Mouse (Mus musculus): ENCODE measurements around the gene Hephl1. TPM values are rescaled to one million over a fixed set of nuclear protein-coding genes. Genes with fewer than 3 reads are reported as not detected.
A peak's percentile ranks its signal among the peaks of the same experiment; 100 is the strongest.
"Not testable (repeated sequence)": the region's sequence is repeated elsewhere in the genome, so short reads cannot be mapped to it uniquely, and the experiment has no call there.

Gene Hephl1
- polyA plus RNA-seq, 1 experiment from 2014 or later: not detected

DNA sequence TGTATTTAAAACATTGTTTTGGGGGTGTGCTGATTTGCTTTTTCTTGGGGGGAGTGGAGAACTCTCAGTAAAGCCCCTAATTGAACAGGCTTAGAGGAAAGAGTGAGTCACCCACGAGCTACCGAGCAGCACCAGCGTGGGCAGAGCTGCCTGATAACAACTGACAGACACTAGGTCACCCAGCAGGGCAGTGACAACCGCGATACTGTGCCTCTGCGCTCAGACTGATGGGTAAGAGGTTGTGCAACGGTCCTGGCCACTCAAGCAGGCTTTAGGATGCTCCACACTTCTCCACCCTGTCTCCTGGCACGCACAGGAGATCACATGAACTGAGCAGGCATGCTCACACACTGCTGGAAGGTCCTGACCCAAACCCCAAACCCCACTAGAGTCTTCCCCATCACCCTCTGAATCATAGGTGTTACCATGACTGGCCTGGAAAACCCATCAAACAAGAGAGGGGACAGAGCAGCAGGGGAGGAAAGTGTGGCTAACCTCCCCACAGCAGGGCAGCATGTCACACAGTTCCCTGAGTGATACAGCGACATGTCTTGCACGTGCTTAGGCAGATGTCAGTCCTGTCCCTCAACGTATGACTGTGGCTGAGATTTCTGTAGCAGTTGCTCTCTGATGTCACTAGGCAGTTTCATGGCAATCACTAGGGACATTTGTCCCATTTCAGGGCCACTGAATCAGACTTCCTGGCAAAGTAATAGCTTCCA lies 8.2 kb downstream of the Hephl1 start:
- Histone ChIP-seq H3K9ac (ENCODE audit: low read length) (no peak overlapping the region), H3K4me2 (replicated peaks; ENCODE audit: low read depth) (no peak overlapping the region), H3K4me1 (replicated peaks; ENCODE audit: control insufficient read depth, insufficient read depth) (no peaks in the 10 kb centered on the region), H3K36me3 (ENCODE audit: control insufficient read depth, insufficient read depth, low read length) (no peaks in the 10 kb centered on the region), H3K4me3 (ENCODE audit: low read depth, low read length) (no peak overlapping the region), H3K27me3 (ENCODE audit: control insufficient read depth, insufficient read depth, low read length) (no peaks in the 10 kb centered on the region), H3K9me3 (ENCODE audit: control insufficient read depth, low read length) (no peaks in the 10 kb centered on the region), H3K27ac (replicated peaks) (no peak overlapping the region)
- TF ChIP-seq EP300 (optimal IDR thresholded peaks at IDR 0.05) (no peak), CTCF (IDR thresholded peaks at IDR 0.05; ENCODE audit: low read depth) (no peak)
- no peak for ATAC-seq (ENCODE audit: low FRiP score, low TSS enrichment)
- WGBS: 46% methylated on average over 11 of the region's 11 CpGs
- DNase-seq (ENCODE audit: low spot score): no peak

DNA sequence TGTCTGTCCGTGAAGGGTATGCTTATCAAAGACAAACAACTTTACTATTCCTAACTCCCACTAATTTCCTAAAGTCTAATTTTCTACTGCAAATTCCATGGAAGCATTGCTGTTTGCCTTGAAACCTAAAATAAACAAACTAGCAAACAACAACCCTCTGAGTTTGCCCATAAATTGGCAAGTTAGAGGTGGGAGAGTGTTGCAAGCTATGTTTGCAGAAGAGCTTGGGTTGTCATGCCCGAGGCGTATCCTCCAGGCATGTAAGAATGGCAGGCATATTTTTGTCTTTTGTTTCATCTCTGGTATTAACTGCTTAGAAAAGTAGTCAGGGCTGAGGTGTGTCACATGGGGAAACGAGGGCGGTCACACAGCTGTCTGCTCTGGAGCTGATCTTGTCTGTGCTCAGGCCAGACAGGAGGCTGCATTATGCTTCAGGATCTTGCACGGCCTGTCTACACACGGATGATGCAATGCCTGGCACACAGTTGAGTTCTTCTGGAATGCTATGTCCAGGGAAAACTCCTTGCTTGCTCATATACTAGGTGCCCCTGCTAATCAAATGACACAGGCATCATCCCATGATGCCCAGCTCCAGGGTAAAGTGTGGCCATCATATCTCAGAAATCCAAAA lies 10.3 kb downstream of the Hephl1 start:
- no peak overlapping the region for H3K27ac ChIP-seq (replicated peaks)
- no peak for DNase-seq (ENCODE audit: low spot score)
- ATAC-seq (ENCODE audit: low FRiP score, low TSS enrichment): no peak
- H3K27me3 ChIP-seq (ENCODE audit: control insufficient read depth, insufficient read depth, low read length): no peaks in the 10 kb centered on the region
- no peak overlapping the region for H3K9ac ChIP-seq (ENCODE audit: low read length)
- H3K4me3 ChIP-seq (ENCODE audit: low read depth, low read length): no peak overlapping the region
- H3K4me1 ChIP-seq (replicated peaks; ENCODE audit: control insufficient read depth, insufficient read depth): no peaks in the 10 kb centered on the region
- no peak overlapping the region for H3K4me2 ChIP-seq (replicated peaks; ENCODE audit: low read depth)
- H3K9me3 ChIP-seq (ENCODE audit: control insufficient read depth, low read length): no peaks in the 10 kb centered on the region
- no peaks in the 10 kb centered on the region for H3K36me3 ChIP-seq (ENCODE audit: control insufficient read depth, insufficient read depth, low read length)
- 56% methylated on average over 7 of the region's 7 CpGs for WGBS
- no peak for TF ChIP-seq CTCF (IDR thresholded peaks at IDR 0.05; ENCODE audit: low read depth)
- TF ChIP-seq EP300 (optimal IDR thresholded peaks at IDR 0.05): no peak

DNA sequence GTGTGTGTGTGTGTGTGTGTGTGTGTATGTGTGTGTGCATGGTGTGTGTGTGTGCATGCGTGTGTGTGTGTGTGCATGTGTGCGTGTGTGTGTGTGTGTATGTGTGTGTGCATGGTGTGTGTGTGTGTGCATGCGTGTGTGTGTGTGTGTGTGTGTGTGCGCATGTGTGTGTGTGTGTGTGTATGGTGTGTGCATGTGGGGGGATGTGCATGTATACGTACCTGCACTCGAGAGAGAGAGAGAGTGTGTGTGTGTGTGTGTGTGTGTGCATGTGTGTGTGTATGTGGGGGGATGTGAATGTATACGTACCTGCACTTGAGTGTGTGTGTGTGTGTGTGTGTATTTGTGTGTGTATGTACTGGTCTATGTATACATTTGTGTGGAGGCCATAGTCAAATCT lies 13.5 kb downstream of the Hephl1 start:
- not testable (repeated sequence) for H3K4me1 ChIP-seq (replicated peaks; ENCODE audit: control insufficient read depth, insufficient read depth); H3K27ac ChIP-seq (replicated peaks); ATAC-seq (ENCODE audit: low FRiP score, low TSS enrichment); H3K4me2 ChIP-seq (replicated peaks; ENCODE audit: low read depth); H3K27me3 ChIP-seq (ENCODE audit: control insufficient read depth, insufficient read depth, low read length); H3K36me3 ChIP-seq (ENCODE audit: control insufficient read depth, insufficient read depth, low read length); H3K4me3 ChIP-seq (ENCODE audit: low read depth, low read length); DNase-seq (ENCODE audit: low spot score); H3K9ac ChIP-seq (ENCODE audit: low read length); H3K9me3 ChIP-seq (ENCODE audit: control insufficient read depth, low read length)
- WGBS: 88% methylated on average over 7 of the region's 7 CpGs

DNA sequence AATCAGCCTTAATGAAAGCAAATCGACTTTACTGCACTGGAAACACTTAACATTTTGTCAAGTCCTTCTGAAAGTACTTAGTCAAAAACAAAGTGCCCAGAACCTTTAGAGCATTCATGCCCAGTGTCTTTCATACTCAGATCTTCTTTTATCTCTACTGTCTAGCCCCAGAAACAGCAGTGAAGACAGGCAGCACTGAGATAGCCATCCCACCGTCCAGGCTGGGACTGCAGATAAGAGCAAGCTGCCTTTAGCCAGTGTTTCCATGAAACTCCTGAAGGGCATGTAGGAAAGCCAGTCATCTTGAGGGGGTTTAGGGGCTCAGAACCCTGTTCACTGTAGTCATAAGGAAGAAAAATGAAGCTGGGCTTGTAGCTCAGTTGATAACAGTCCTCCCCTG lies 14.7 kb downstream of the Hephl1 start:
- ATAC-seq (ENCODE audit: low FRiP score, low TSS enrichment): no peak
- WGBS: 62% methylated on average over 2 of the region's 2 CpGs
- Histone ChIP-seq H3K4me2 (replicated peaks; ENCODE audit: low read depth) (no peak overlapping the region), H3K36me3 (ENCODE audit: control insufficient read depth, insufficient read depth, low read length) (no peaks in the 10 kb centered on the region), H3K27me3 (ENCODE audit: control insufficient read depth, insufficient read depth, low read length) (no peaks in the 10 kb centered on the region), H3K9me3 (ENCODE audit: control insufficient read depth, low read length) (no peaks in the 10 kb centered on the region), H3K27ac (replicated peaks) (no peak overlapping the region), H3K4me1 (replicated peaks; ENCODE audit: control insufficient read depth, insufficient read depth) (no peaks in the 10 kb centered on the region), H3K4me3 (ENCODE audit: low read depth, low read length) (no peak overlapping the region), H3K9ac (ENCODE audit: low read length) (no peak overlapping the region)
- TF ChIP-seq EP300 (optimal IDR thresholded peaks at IDR 0.05): no peak
- no peak for TF ChIP-seq CTCF (IDR thresholded peaks at IDR 0.05; ENCODE audit: low read depth)
- no peak for DNase-seq (ENCODE audit: low spot score)

DNA sequence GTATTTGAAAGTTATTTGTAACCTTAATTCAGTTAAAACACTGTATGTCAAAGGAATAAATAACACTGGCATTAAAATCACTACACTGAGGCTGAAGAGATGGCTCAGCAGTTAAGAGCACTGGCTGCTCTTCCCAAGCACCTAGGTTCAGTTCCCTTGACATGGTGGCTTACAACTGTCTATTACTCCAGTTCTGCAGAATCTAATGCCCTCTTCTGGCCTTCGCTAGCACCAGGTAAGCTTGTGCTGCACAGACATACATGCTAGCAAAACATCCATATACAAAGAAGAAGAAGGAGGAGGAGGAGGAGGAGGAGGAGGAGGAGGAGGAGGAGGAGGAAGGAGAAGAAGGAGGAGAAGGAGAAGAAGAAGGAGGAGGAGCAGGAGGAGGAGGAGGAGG lies 15.7 kb downstream of the Hephl1 start:
- Histone ChIP-seq H3K36me3 (ENCODE audit: control insufficient read depth, insufficient read depth, low read length) (no peaks in the 10 kb centered on the region), H3K4me2 (replicated peaks; ENCODE audit: low read depth) (no peak overlapping the region), H3K27me3 (ENCODE audit: control insufficient read depth, insufficient read depth, low read length) (no peaks in the 10 kb centered on the region), H3K9me3 (ENCODE audit: control insufficient read depth, low read length) (no peaks in the 10 kb centered on the region), H3K27ac (replicated peaks) (no peak overlapping the region), H3K4me1 (replicated peaks; ENCODE audit: control insufficient read depth, insufficient read depth) (no peaks in the 10 kb centered on the region), H3K4me3 (ENCODE audit: low read depth, low read length) (no peak overlapping the region), H3K9ac (ENCODE audit: low read length) (no peak overlapping the region)
- TF ChIP-seq EP300 (optimal IDR thresholded peaks at IDR 0.05) (no peak), CTCF (IDR thresholded peaks at IDR 0.05; ENCODE audit: low read depth) (peak; percentile 23)
- 85% methylated on average over 1 of the region's 1 CpGs for WGBS
- DNase-seq (ENCODE audit: low spot score) (no peak), ATAC-seq (ENCODE audit: low FRiP score, low TSS enrichment) (no peak)

DNA sequence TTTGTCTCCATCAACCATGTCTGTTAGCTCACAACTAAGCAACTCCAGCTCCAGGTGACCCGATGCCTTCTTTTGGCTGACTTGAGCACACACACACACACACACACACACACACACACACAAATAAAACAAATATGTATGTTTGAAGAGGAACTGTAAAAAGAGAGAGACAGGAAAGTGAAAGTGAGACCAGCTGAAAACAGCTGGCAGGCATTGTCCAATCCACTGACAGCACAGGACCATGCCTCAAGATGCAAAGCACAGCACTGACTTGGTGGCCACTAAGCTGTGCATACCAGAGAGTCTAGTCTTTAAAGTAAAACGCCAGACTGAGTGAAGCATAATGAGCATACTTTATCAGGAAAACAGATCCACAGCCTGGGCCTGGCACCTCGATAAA lies 16.7 kb downstream of the Hephl1 start:
- Histone ChIP-seq H3K4me3 (ENCODE audit: low read depth, low read length) (no peak overlapping the region), H3K9me3 (ENCODE audit: control insufficient read depth, low read length) (no peaks in the 10 kb centered on the region), H3K27ac (replicated peaks) (no peak overlapping the region), H3K4me2 (replicated peaks; ENCODE audit: low read depth) (no peak overlapping the region), H3K27me3 (ENCODE audit: control insufficient read depth, insufficient read depth, low read length) (no peaks in the 10 kb centered on the region), H3K9ac (ENCODE audit: low read length) (no peak overlapping the region), H3K36me3 (ENCODE audit: control insufficient read depth, insufficient read depth, low read length) (no peaks in the 10 kb centered on the region), H3K4me1 (replicated peaks; ENCODE audit: control insufficient read depth, insufficient read depth) (no peaks in the 10 kb centered on the region)
- DNase-seq (ENCODE audit: low spot score) (no peak), ATAC-seq (ENCODE audit: low FRiP score, low TSS enrichment) (no peak)
- 43% methylated on average over 3 of the region's 3 CpGs for WGBS
- TF ChIP-seq EP300 (optimal IDR thresholded peaks at IDR 0.05) (no peak), CTCF (IDR thresholded peaks at IDR 0.05; ENCODE audit: low read depth) (no peak)
